Mouse (Mus musculus) heart, adult 2 months (tissue): Measurements from ENCODE around the gene Mfn1. TPM values are rescaled to one million over a fixed set of nuclear protein-coding genes. Genes with fewer than 3 reads are reported as not detected.

Experiments used
- DNase-seq, 2 experiments: peaks; one replicate each; pipeline ENCODE4 v3.0.0; 2021
- H3K27ac ChIP-seq: fragments of 200-600 bp; 2 replicates; pipeline ENCODE4 v1.8.1; 2022
- H3K27me3 ChIP-seq: fragments of 200-500 bp; 2 replicates; pipeline ENCODE4 v1.6.1; 2012; ENCODE audit warnings: mild to moderate bottlenecking, low read length, inconsistent platforms, mixed read lengths; ENCODE audit not compliant: control insufficient read depth, insufficient read depth
- H3K36me3 ChIP-seq: fragments of 200-500 bp; 2 replicates; pipeline ENCODE4 v1.6.1; 2012; ENCODE audit warnings: low read length, inconsistent platforms; ENCODE audit not compliant: control insufficient read depth, insufficient read depth
- H3K4me1 ChIP-seq: fragments of 200-500 bp; 2 replicates; pipeline ENCODE4 v1.6.1; 2011; ENCODE audit warnings: low read length; ENCODE audit not compliant: control insufficient read depth, insufficient read depth
- H3K4me3 ChIP-seq: fragments of 200-600 bp; 2 replicates; pipeline ENCODE4 v1.8.1; 2022
- H3K79me2 ChIP-seq: fragments of 200-500 bp; replicated peaks from 2 replicates; pipeline ENCODE4 v1.6.1; 2012; ENCODE audit warnings: mild to moderate bottlenecking, inconsistent platforms, low read length, moderate library complexity, mixed read lengths; ENCODE audit not compliant: control insufficient read depth, insufficient read depth
- H3K9ac ChIP-seq: fragments of 200-500 bp; 2 replicates; pipeline ENCODE4 v1.6.1; 2012; ENCODE audit warnings: low read depth, mild to moderate bottlenecking, control low read depth, inconsistent platforms, low read length, mixed read lengths
- CTCF ChIP-seq: fragments of 200-600 bp; IDR thresholded peaks from 2 replicates; pipeline ENCODE4 v1.8.1; 2022; ENCODE audit warnings: antibody characterized with exemption, mild to moderate bottlenecking, moderate library complexity
- EP300 ChIP-seq: fragments of 200-500 bp; IDR thresholded peaks from 2 replicates; pipeline ENCODE4 v1.6.1; 2011; ENCODE audit warnings: low read depth, low read length, control low read depth; ENCODE audit not compliant: insufficient read depth
- POLR2A ChIP-seq: fragments of 200-500 bp; IDR thresholded peaks from 2 replicates; pipeline ENCODE4 v1.6.1; 2011; ENCODE audit warnings: mild to moderate bottlenecking, low read depth, low read length, control low read depth; ENCODE audit not compliant: insufficient read depth
- WGBS: fragments of 180-500 bp; shearing (Covaris S2); methylation state at CpG from one replicate; pipeline ENCODE4 v1.1.7; 2018; 5-methylcytosine and 5-hydroxymethylcytosine counted together
- intact Hi-C: fragments of 180-260 bp; cut with DNase I; formaldehyde crosslinking; loops from one replicate; pipeline ENCODE4 v1.15.1; 2025
- polyA plus RNA-seq: library from polyadenylated mRNA; depleted of rRNA; stranded (reverse); fragments of >200 nt; gene quantifications from 2 replicates; pipeline ENCODE4 v1.2.3, GENCODE M21; 2012
- total RNA-seq, 2 experiments: library from RNA; stranded (reverse); gene quantifications; 2 replicates each; pipeline ENCODE4 v1.2.3; 2021

Gene Mfn1
- total and polyA plus RNA-seq, 3 experiments = 80.0 to 501 (median 384) TPM

DNA sequence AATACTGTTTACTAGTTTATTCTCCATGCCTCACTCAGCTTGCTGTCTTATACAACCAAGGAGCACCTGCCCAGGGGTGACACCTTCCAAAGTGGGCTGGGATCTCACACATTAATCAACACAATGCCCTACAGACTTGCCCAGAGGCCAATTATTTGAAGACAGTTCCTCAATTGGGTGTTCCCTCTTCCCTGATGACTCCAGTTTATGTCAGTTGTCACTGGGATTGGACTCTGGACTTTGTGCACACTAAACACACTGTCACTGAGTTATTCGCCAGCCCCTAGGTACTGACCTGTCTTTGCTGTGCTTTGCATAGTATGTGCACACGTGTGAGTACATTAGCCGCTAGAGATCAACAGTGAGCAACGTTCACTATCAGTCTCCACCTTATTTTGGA lies 2.1 kb upstream of the Mfn1 start:
- H3K4me3 ChIP-seq = no peak overlapping the region
- intact Hi-C loops = loop anchor here (5.0 kb wide), 1 partner anchor 130 kb away; the partner anchor contains the start of gene Pik3ca
- peaks cover 7% of the 10 kb centered on the region for H3K36me3 ChIP-seq
- no peak for DNase-seq
- H3K4me1 ChIP-seq = peaks cover 1% of the 10 kb centered on the region; the same call in 1 of the 2 replicates
- no peak overlapping the region for H3K9ac ChIP-seq
- TF ChIP-seq CTCF = no peak
- no peak for TF ChIP-seq POLR2A
- TF ChIP-seq EP300 = no peak
- WGBS = 85% methylated on average over 4 of the region's 4 CpGs
- H3K79me2 ChIP-seq = no peaks in the 10 kb centered on the region
- no peaks in the 10 kb centered on the region for H3K27me3 ChIP-seq
- H3K27ac ChIP-seq = no peak overlapping the region

DNA sequence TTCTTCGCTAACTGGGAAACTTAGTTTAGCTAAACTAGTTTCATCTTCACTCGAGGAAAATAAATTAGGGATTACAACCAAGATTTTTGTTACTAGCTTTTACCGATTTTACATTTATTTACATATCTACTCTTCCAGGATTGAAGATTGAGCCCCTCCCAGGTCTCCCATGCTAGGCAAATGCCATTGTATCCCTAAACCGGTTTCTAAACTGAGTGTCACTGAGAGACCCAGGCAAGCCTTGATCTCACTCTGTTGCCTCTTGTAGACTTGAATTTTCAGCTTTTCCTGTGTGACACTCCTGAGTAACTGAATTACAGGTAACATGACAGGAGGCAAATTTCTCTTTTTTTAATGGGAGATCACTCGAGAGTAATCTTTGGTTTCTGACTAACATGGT lies 776 bp downstream of the Mfn1 start:
- intact Hi-C loops = no loop called here
- Histone ChIP-seq H3K9ac (peak overlapping the region; percentile 77), H3K36me3 (peaks cover 27% of the 10 kb centered on the region), H3K27me3 (no peaks in the 10 kb centered on the region), H3K27ac (peak overlapping the region; percentile 96), H3K4me3 (peak overlapping the region; percentile 92), H3K4me1 (peaks cover 1% of the 10 kb centered on the region; the same call in 1 of the 2 replicates), H3K79me2 (peaks cover 6% of the 10 kb centered on the region)
- no peak for DNase-seq
- TF ChIP-seq EP300 (no peak), POLR2A (no peak), CTCF (no peak)
- 13% methylated on average over 5 of the region's 5 CpGs for WGBS

DNA sequence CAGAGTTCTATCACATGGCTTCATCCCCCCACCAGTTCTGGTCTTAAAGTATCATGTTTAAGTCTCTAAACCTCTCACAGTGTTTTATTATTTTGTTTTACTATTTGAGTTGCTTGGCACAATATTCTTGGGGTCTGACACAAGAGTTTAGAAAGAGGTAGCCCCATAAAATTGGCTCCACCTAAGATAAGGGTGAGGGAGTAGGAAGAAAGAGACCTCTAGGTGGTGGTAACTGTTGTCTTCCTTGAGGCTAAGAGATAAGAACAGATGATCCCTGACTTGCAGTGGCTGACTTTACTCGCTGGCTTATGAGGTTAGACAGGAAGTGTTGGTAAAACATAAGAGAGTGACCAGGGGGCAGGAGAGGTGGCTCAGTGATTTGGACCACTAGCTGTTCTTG lies 6.4 kb downstream of the Mfn1 start:
- H3K36me3 ChIP-seq = peaks cover 62% of the 10 kb centered on the region
- WGBS = 47% methylated on average over 1 of the region's 1 CpGs
- no peak overlapping the region; the same call in 1 of the 2 replicates for H3K27ac ChIP-seq
- no peaks in the 10 kb centered on the region for H3K27me3 ChIP-seq
- no peak overlapping the region for H3K4me3 ChIP-seq
- no peak overlapping the region; the same call in 1 of the 2 replicates for H3K9ac ChIP-seq
- intact Hi-C loops = no loop called here
- H3K79me2 ChIP-seq = peaks cover 6% of the 10 kb centered on the region
- TF ChIP-seq CTCF (no peak), EP300 (no peak), POLR2A (no peak)
- peaks cover 7% of the 10 kb centered on the region for H3K4me1 ChIP-seq
- no peak for DNase-seq

DNA sequence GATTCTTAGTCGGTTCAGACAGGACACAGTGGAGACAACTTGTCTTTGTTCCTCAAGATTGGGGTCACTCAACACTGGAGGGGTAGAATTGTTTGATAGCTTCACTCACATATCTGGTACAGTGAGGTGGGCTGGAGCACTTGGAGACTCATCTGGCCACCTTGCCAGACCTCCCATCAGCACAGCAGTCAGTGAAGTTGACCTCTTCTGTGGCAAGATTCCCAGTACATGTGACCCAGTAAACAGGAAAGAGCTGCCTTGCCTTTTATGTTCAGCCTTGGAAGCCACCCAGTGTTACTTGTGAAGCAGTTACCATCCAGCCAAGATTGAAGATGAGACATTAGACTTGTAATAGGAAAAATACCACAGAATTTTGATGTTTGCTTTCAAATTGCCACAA lies 8.3 kb downstream of the Mfn1 start:
- H3K9ac ChIP-seq = no peak overlapping the region
- H3K27me3 ChIP-seq = no peaks in the 10 kb centered on the region
- TF ChIP-seq EP300 (peak; percentile 83), CTCF (peak; percentile 11; the same call in 1 of the 2 replicates), POLR2A (no peak)
- H3K36me3 ChIP-seq = peaks cover 57% of the 10 kb centered on the region
- peaks cover 7% of the 10 kb centered on the region for H3K4me1 ChIP-seq
- 14% methylated on average over 1 of the region's 1 CpGs for WGBS
- peaks cover 6% of the 10 kb centered on the region for H3K79me2 ChIP-seq
- H3K27ac ChIP-seq = peak overlapping the region; percentile 74
- intact Hi-C loops = no loop called here
- H3K4me3 ChIP-seq = no peak overlapping the region
- DNase-seq = peak; percentile 60 to 79

DNA sequence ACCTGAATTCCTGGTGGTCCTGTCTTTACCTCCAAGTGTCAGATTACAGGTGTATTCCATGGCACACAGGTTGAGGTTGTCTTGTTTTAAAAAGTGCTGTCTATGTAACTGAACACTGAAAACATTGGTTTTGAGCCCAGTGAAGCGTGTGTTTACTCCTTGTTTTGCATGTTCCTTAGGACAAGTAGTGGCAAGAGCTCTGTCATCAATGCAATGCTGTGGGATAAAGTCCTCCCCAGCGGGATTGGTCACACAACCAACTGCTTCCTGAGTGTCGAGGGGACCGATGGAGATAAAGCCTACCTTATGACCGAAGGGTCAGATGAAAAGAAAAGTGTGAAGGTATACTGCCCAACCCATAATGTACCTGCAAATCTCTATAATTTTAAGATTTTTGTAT lies 8.8 kb downstream of the Mfn1 start:
- intact Hi-C loops = no loop called here
- 74% methylated on average over 5 of the region's 5 CpGs for WGBS
- no peak for DNase-seq
- no peak overlapping the region for H3K9ac ChIP-seq
- no peak overlapping the region for H3K4me3 ChIP-seq
- TF ChIP-seq CTCF = no peak
- TF ChIP-seq EP300 = no peak
- no peak for TF ChIP-seq POLR2A
- H3K36me3 ChIP-seq = peaks cover 52% of the 10 kb centered on the region
- H3K27me3 ChIP-seq = no peaks in the 10 kb centered on the region
- peaks cover 6% of the 10 kb centered on the region for H3K79me2 ChIP-seq
- H3K27ac ChIP-seq = peak overlapping the region; percentile 74
- peaks cover 7% of the 10 kb centered on the region for H3K4me1 ChIP-seq

DNA sequence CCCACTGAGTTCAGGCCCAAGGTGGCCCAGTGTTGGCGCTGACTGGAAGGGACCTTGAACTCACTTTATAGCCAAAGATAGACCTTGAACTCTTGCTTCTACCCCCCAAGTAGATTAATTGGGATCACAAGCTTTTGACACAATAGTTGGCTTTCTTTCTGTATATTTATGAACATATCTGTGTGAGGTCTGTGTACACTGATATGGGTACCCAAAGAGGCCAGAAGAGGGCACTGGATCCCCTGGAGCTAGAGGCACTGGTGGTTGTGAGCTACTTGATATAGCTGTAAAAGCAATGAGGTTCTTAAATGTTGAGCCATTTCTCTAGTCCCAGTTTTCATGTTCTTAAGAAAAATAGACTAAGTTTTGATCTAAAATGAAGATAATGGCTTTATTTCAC lies 23.8 kb downstream of the Mfn1 start:
- no peak overlapping the region for H3K27ac ChIP-seq
- DNase-seq = no peak
- intact Hi-C loops = loop anchor here (2.0 kb wide), 1 partner anchor 146 kb away; no protein-coding TSS in a partner anchor
- no peaks in the 10 kb centered on the region; the same call in 1 of the 2 replicates for H3K79me2 ChIP-seq
- H3K36me3 ChIP-seq = peaks cover 10% of the 10 kb centered on the region
- TF ChIP-seq POLR2A (no peak), CTCF (peak; percentile 59)
- H3K9ac ChIP-seq = no peak overlapping the region
- H3K27me3 ChIP-seq = no peaks in the 10 kb centered on the region
- H3K4me3 ChIP-seq = no peak overlapping the region
- H3K4me1 ChIP-seq = no peaks in the 10 kb centered on the region
- 100% methylated on average over 1 of the region's 1 CpGs for WGBS
